Mouse (Mus musculus) MN1 (cell line): ENCODE results near the gene Tmem191c.

Experiments
- DNase-seq: peaks from one replicate; pipeline ENCODE4 v3.0.0-alpha.2; 2016; ENCODE audit warnings: low spot score

Gene Tmem191c

GRCm38 (mm10) chr16:17329848-17330570 lies 54.1 kb downstream of the Tmem191c start:
- no peak for DNase-seq

- no peak for DNase-seq
These were observed 55.2 kb downstream of the Tmem191c start, which contains the start of gene Serpind1 for GRCm38 (mm10) chr16:17331116-17331515. Gene Serpind1 (plus strand): TSS chr16:17331371.

- DNase-seq: no peak
These were observed 56.0 kb downstream of the Tmem191c start for GRCm38 (mm10) chr16:17331855-17332254.
